Mouse (Mus musculus) stomach, postnatal 0 days (tissue): ENCODE measurements around the gene Pcolce.

ENCODE experiments used
- CTCF ChIP-seq: IDR thresholded peaks from 2 replicates; pipeline ENCODE4 v1.5.1; 2016; ENCODE audit warnings: antibody characterized with exemption, low read depth, mild to moderate bottlenecking, moderate library complexity
- EP300 ChIP-seq: optimal IDR thresholded peaks from 2 replicates; pipeline ENCODE3; 2016; ENCODE audit warnings: antibody characterized with exemption

DNA sequence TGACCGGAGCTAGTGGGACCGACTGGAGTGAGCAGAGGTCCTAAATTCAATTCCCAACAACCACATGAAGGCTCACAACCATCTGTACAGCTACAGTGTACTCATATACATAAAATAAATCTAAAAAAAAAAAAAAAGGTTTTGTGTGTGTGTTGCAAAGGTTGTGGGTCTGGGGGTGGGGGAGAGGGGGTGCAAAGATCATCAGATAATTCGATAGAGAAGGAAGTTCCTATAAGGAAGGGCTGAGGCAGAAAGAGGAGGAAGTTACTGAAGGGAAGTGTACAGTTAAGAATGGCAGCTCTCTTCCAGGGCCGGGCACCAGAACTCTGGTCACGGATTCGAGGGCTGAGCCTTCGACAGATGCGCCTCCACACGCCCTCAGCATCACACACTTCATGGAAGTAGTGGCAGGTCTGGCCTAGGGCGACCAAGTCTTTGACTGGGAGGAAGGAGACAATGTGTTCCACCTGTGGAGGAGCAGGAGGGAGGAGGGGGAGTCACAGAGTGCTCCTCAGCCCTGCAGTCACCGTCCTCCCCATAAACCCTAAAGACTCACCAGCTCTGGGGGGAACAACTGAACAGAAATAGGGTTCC is 10.4 kb upstream of the Pcolce start:
- TF ChIP-seq CTCF (no peak), EP300 (no peak)
